Mouse (Mus musculus) ES-Bruce4 (cell line): ENCODE results near the gene Tnc. TPM values are rescaled to one million over a fixed set of nuclear protein-coding genes. Genes with fewer than 3 reads are reported as not detected.

Experiments used
- H3K27ac ChIP-seq: 2 replicates; pipeline ENCODE4 v1.5.1; 2012; ENCODE audit warnings: low read length, inconsistent platforms; ENCODE audit not compliant: insufficient read depth
- H3K27me3 ChIP-seq: 2 replicates; pipeline ENCODE4 v1.6.1; 2012; ENCODE audit warnings: mild to moderate bottlenecking, low read length, inconsistent platforms; ENCODE audit not compliant: control insufficient read depth, poor library complexity, insufficient read depth, severe bottlenecking
- H3K36me3 ChIP-seq: 2 replicates; pipeline ENCODE4 v1.6.1; 2012; ENCODE audit warnings: inconsistent platforms, mild to moderate bottlenecking, low read length, moderate library complexity; ENCODE audit not compliant: control insufficient read depth, poor library complexity, insufficient read depth, severe bottlenecking
- H3K4me1 ChIP-seq: one replicate; pipeline ENCODE4 v1.8.1; 2011; ENCODE audit warnings: low read length; ENCODE audit not compliant: control insufficient read depth, insufficient read depth
- H3K4me3 ChIP-seq: 2 replicates; pipeline ENCODE4 v1.5.1; 2011; ENCODE audit warnings: low read depth, mild to moderate bottlenecking, low read length
- H3K9ac ChIP-seq: 2 replicates; pipeline ENCODE4 v1.6.1; 2012; ENCODE audit warnings: low read depth, mild to moderate bottlenecking, inconsistent platforms; ENCODE audit not compliant: poor library complexity, severe bottlenecking
- H3K9me3 ChIP-seq: replicated peaks from 2 replicates; pipeline ENCODE4 v1.6.1; 2012; ENCODE audit warnings: mild to moderate bottlenecking, low read length, inconsistent platforms; ENCODE audit not compliant: control insufficient read depth, poor library complexity, insufficient read depth, severe bottlenecking
- CTCF ChIP-seq: IDR thresholded peaks from one replicate; pipeline ENCODE4 v1.8.1; 2011; ENCODE audit warnings: low read depth, low read length
- EP300 ChIP-seq: IDR thresholded peaks from 2 replicates; pipeline ENCODE4 v1.6.1; 2011; ENCODE audit warnings: low read depth, low read length; ENCODE audit not compliant: insufficient read depth
- POLR2A ChIP-seq: IDR thresholded peaks from one replicate; pipeline ENCODE4 v1.8.1; 2011; ENCODE audit warnings: low read length; ENCODE audit not compliant: insufficient read depth
- polyA plus RNA-seq: library from polyadenylated mRNA; stranded (reverse); fragments of >200 nt; gene quantifications from 2 replicates; pipeline ENCODE4 v1.2.4, GENCODE M21; 2011; ENCODE audit warnings: low read depth; ENCODE audit not compliant: missing spikeins, insufficient read depth, insufficient read length

The Tnc gene
- polyA plus RNA-seq, 1 experiment, result 8.2 TPM

GRCm38 (mm10) chr4:64020930-64021589 is 25.8 kb downstream of the Tnc start:
- Histone ChIP-seq H3K36me3 (no peaks in the 10 kb centered on the region), H3K27me3 (no peaks in the 10 kb centered on the region), H3K9me3 (no peaks in the 10 kb centered on the region), H3K4me3 (no peak overlapping the region), H3K4me1 (no peaks in the 10 kb centered on the region), H3K27ac (no peak overlapping the region), H3K9ac (no peak overlapping the region)
- TF ChIP-seq EP300 (no peak), CTCF (no peak), POLR2A (no peak)

- no peaks in the 10 kb centered on the region for H3K4me1 ChIP-seq
- no peak for TF ChIP-seq EP300
- TF ChIP-seq POLR2A, result no peak
- no peak overlapping the region for H3K27ac ChIP-seq
- no peaks in the 10 kb centered on the region for H3K27me3 ChIP-seq
- H3K9me3 ChIP-seq, result no peaks in the 10 kb centered on the region
- H3K36me3 ChIP-seq, result no peaks in the 10 kb centered on the region
- H3K4me3 ChIP-seq, result no peak overlapping the region
- H3K9ac ChIP-seq, result no peak overlapping the region
Measured at GRCm38 (mm10) chr4:64020151-64020550, 26.7 kb downstream of the Tnc start.

- 0 out of 2 replicates have a peak, but pooled peaks cover 2% of the 10 kb centered on the region for H3K27me3 ChIP-seq
- H3K27ac ChIP-seq, result no peak overlapping the region
- no peak for TF ChIP-seq POLR2A
- no peaks in the 10 kb centered on the region for H3K4me1 ChIP-seq
- peaks cover 2% of the 10 kb centered on the region; the same call in 1 of the 2 replicates for H3K9me3 ChIP-seq
- H3K4me3 ChIP-seq, result no peak overlapping the region
- H3K9ac ChIP-seq, result no peak overlapping the region
- H3K36me3 ChIP-seq, result no peaks in the 10 kb centered on the region
Measured at GRCm38 (mm10) chr4:64011308-64011707, 35.5 kb downstream of the Tnc start.

GRCm38 (mm10) chr4:64009936-64010335 is 36.9 kb downstream of the Tnc start:
- no peak overlapping the region for H3K9ac ChIP-seq
- H3K27ac ChIP-seq, result no peak overlapping the region; the same call in 1 of the 2 replicates
- no peaks in the 10 kb centered on the region for H3K4me1 ChIP-seq
- H3K9me3 ChIP-seq, result peaks cover 2% of the 10 kb centered on the region; the same call in 1 of the 2 replicates
- TF ChIP-seq EP300, result no peak
- TF ChIP-seq POLR2A, result no peak
- TF ChIP-seq CTCF, result no peak
- H3K27me3 ChIP-seq, result 0 out of 2 replicates have a peak, but pooled peaks cover 2% of the 10 kb centered on the region
- H3K36me3 ChIP-seq, result no peaks in the 10 kb centered on the region
- H3K4me3 ChIP-seq, result no peak overlapping the region

GRCm38 (mm10) chr4:64005198-64005597 is 41.6 kb downstream of the Tnc start:
- no peaks in the 10 kb centered on the region for H3K4me1 ChIP-seq
- no peak overlapping the region for H3K27ac ChIP-seq
- H3K9me3 ChIP-seq, result peaks cover 2% of the 10 kb centered on the region; the same call in 1 of the 2 replicates
- H3K27me3 ChIP-seq, result no peaks in the 10 kb centered on the region
- TF ChIP-seq EP300 (no peak), POLR2A (no peak), CTCF (no peak)
- no peak overlapping the region for H3K4me3 ChIP-seq
- no peaks in the 10 kb centered on the region for H3K36me3 ChIP-seq
- H3K9ac ChIP-seq, result no peak overlapping the region

- Histone ChIP-seq H3K4me1 (no peaks in the 10 kb centered on the region), H3K27me3 (no peaks in the 10 kb centered on the region), H3K4me3 (no peak overlapping the region), H3K36me3 (no peaks in the 10 kb centered on the region), H3K9me3 (no peaks in the 10 kb centered on the region; the same call in 1 of the 2 replicates), H3K27ac (no peak overlapping the region), H3K9ac (no peak overlapping the region)
- TF ChIP-seq POLR2A, result no peak
- TF ChIP-seq EP300, result no peak
- TF ChIP-seq CTCF, result no peak
Measured at GRCm38 (mm10) chr4:64003677-64004076, 43.1 kb downstream of the Tnc start.
